Mouse (Mus musculus) heart, adult 2 months (tissue): ENCODE results near the gene Rimbp3. TPM values are rescaled to one million over a fixed set of nuclear protein-coding genes. Genes with fewer than 3 reads are reported as not detected.

Experiments used
- DNase-seq, 2 experiments: peaks; one replicate each; pipeline ENCODE4 v3.0.0; 2021
- H3K27ac ChIP-seq: fragments of 200-600 bp; 2 replicates; pipeline ENCODE4 v1.8.1; 2022
- H3K27me3 ChIP-seq: fragments of 200-500 bp; 2 replicates; pipeline ENCODE4 v1.6.1; 2012; ENCODE audit warnings: mild to moderate bottlenecking, low read length, inconsistent platforms, mixed read lengths; ENCODE audit not compliant: control insufficient read depth, insufficient read depth
- H3K36me3 ChIP-seq: fragments of 200-500 bp; 2 replicates; pipeline ENCODE4 v1.6.1; 2012; ENCODE audit warnings: low read length, inconsistent platforms; ENCODE audit not compliant: control insufficient read depth, insufficient read depth
- H3K4me1 ChIP-seq: fragments of 200-500 bp; 2 replicates; pipeline ENCODE4 v1.6.1; 2011; ENCODE audit warnings: low read length; ENCODE audit not compliant: control insufficient read depth, insufficient read depth
- H3K4me3 ChIP-seq: fragments of 200-600 bp; 2 replicates; pipeline ENCODE4 v1.8.1; 2022
- H3K79me2 ChIP-seq: fragments of 200-500 bp; replicated peaks from 2 replicates; pipeline ENCODE4 v1.6.1; 2012; ENCODE audit warnings: mild to moderate bottlenecking, inconsistent platforms, low read length, moderate library complexity, mixed read lengths; ENCODE audit not compliant: control insufficient read depth, insufficient read depth
- H3K9ac ChIP-seq: fragments of 200-500 bp; 2 replicates; pipeline ENCODE4 v1.6.1; 2012; ENCODE audit warnings: low read depth, mild to moderate bottlenecking, control low read depth, inconsistent platforms, low read length, mixed read lengths
- CTCF ChIP-seq: fragments of 200-600 bp; IDR thresholded peaks from 2 replicates; pipeline ENCODE4 v1.8.1; 2022; ENCODE audit warnings: antibody characterized with exemption, mild to moderate bottlenecking, moderate library complexity
- EP300 ChIP-seq: fragments of 200-500 bp; IDR thresholded peaks from 2 replicates; pipeline ENCODE4 v1.6.1; 2011; ENCODE audit warnings: low read depth, low read length, control low read depth; ENCODE audit not compliant: insufficient read depth
- POLR2A ChIP-seq: fragments of 200-500 bp; IDR thresholded peaks from 2 replicates; pipeline ENCODE4 v1.6.1; 2011; ENCODE audit warnings: mild to moderate bottlenecking, low read depth, low read length, control low read depth; ENCODE audit not compliant: insufficient read depth
- WGBS: fragments of 180-500 bp; shearing (Covaris S2); methylation state at CpG from one replicate; pipeline ENCODE4 v1.1.7; 2018; 5-methylcytosine and 5-hydroxymethylcytosine counted together
- intact Hi-C: fragments of 180-260 bp; cut with DNase I; formaldehyde crosslinking; loops from one replicate; pipeline ENCODE4 v1.15.1; 2025
- polyA plus RNA-seq: library from polyadenylated mRNA; depleted of rRNA; stranded (reverse); fragments of >200 nt; gene quantifications from 2 replicates; pipeline ENCODE4 v1.2.3, GENCODE M21; 2012; rRNA removed
- total RNA-seq, 2 experiments: library from RNA; stranded (reverse); gene quantifications; 2 replicates each; pipeline ENCODE4 v1.2.3; 2021

Gene Rimbp3
- total and polyA plus RNA-seq, 3 experiments = 0.13 to 0.16 (median 0.14) TPM

- H3K27ac ChIP-seq = no peak overlapping the region
- H3K79me2 ChIP-seq = 0 out of 2 replicates have a peak, but pooled peaks cover 1% of the 10 kb centered on the region
- WGBS = 83% methylated on average over 2 of the region's 2 CpGs
- no peaks in the 10 kb centered on the region for H3K27me3 ChIP-seq
- peaks cover 3% of the 10 kb centered on the region for H3K4me1 ChIP-seq
- TF ChIP-seq POLR2A (no peak), EP300 (no peak), CTCF (no peak)
- H3K4me3 ChIP-seq = no peak overlapping the region
- H3K36me3 ChIP-seq = no peaks in the 10 kb centered on the region
- no peak overlapping the region for H3K9ac ChIP-seq
- DNase-seq = no peak
- intact Hi-C loops = loop anchor here (2.0 kb wide), 1 partner anchor 14 kb away; no protein-coding TSS in a partner anchor
These were observed 46.9 kb downstream of the Rimbp3 start for GRCm38 (mm10) chr16:17255270-17255669.

GRCm38 (mm10) chr16:17257359-17257821 lies 49.0 kb downstream of the Rimbp3 start:
- Histone ChIP-seq H3K4me1 (peaks cover 3% of the 10 kb centered on the region), H3K79me2 (no peaks in the 10 kb centered on the region), H3K27ac (no peak overlapping the region; the same call in 1 of the 2 replicates), H3K36me3 (no peaks in the 10 kb centered on the region), H3K9ac (no peak overlapping the region), H3K27me3 (no peaks in the 10 kb centered on the region), H3K4me3 (no peak overlapping the region)
- WGBS = 61% methylated on average over 9 of the region's 9 CpGs
- TF ChIP-seq EP300 (peak; percentile 79), POLR2A (no peak), CTCF (peak; percentile 55)
- intact Hi-C loops = no loop called here
- DNase-seq = peak; percentile 55 to 82

GRCm38 (mm10) chr16:17258917-17259316 lies 50.5 kb downstream of the Rimbp3 start:
- Histone ChIP-seq H3K36me3 (no peaks in the 10 kb centered on the region), H3K4me1 (peaks cover 2% of the 10 kb centered on the region), H3K27ac (no peak overlapping the region), H3K4me3 (no peak overlapping the region), H3K27me3 (no peaks in the 10 kb centered on the region), H3K9ac (no peak overlapping the region), H3K79me2 (no peaks in the 10 kb centered on the region)
- no peak for DNase-seq
- 92% methylated on average over 12 of the region's 12 CpGs for WGBS
- intact Hi-C loops = no loop called here
- TF ChIP-seq POLR2A (no peak), EP300 (no peak), CTCF (no peak)

- TF ChIP-seq CTCF (no peak), POLR2A (no peak), EP300 (no peak)
- Histone ChIP-seq H3K79me2 (no peaks in the 10 kb centered on the region), H3K9ac (no peak overlapping the region), H3K27me3 (no peaks in the 10 kb centered on the region), H3K36me3 (no peaks in the 10 kb centered on the region), H3K4me1 (peaks cover 2% of the 10 kb centered on the region), H3K4me3 (no peak overlapping the region), H3K27ac (no peak overlapping the region)
- intact Hi-C loops = no loop called here
- 56% methylated on average over 1 of the region's 1 CpGs for WGBS
- DNase-seq = no peak
These were observed 52.9 kb downstream of the Rimbp3 start for GRCm38 (mm10) chr16:17261341-17261740.

Other genes with a start within 250 kb of the Rimbp3 start
- gene Mapk1, start 225.2 kb upstream of the Rimbp3 start, total RNA-seq = 100 to 1,000 TPM; 103 to 115 TPM
- gene Mapk1, start 225.2 kb upstream of the Rimbp3 start, polyA plus RNA-seq = 56.2 and 104 TPM in 2 replicates
- 1 to 10 TPM in 1 of 2 experiments, under 1 TPM in 1; 0.99 to 1.2 TPM for gene Ypel1, start 138.9 kb upstream of the Rimbp3 start, total RNA-seq
- gene Ypel1, start 138.9 kb upstream of the Rimbp3 start, polyA plus RNA-seq = 0.53 and 1.3 TPM in 2 replicates
- gene Ppil2, start 97.3 kb upstream of the Rimbp3 start, total RNA-seq = 10 to 100 TPM; 33.1 to 39.1 TPM
- gene Ppil2, start 97.3 kb upstream of the Rimbp3 start, polyA plus RNA-seq = 49.3 and 77.6 TPM in 2 replicates
- not detected for gene 2610318N02Rik, start 83.4 kb upstream of the Rimbp3 start, total RNA-seq
- 1.1 and 1.3 TPM in 2 replicates for gene 2610318N02Rik, start 83.4 kb upstream of the Rimbp3 start, polyA plus RNA-seq
- gene Sdf2l1, start 76.2 kb upstream of the Rimbp3 start, total RNA-seq = 10 to 100 TPM; 19.1 to 22.5 TPM
- gene Sdf2l1, start 76.2 kb upstream of the Rimbp3 start, polyA plus RNA-seq = 8.9 and 11.6 TPM in 2 replicates
- 1 to 10 TPM; 2.4 to 2.5 TPM for gene Ydjc, start 64.0 kb upstream of the Rimbp3 start, total RNA-seq
- gene Ydjc, start 64.0 kb upstream of the Rimbp3 start, polyA plus RNA-seq = 1.9 and 3.3 TPM in 2 replicates
- gene Ccdc116, start 61.4 kb upstream of the Rimbp3 start, total RNA-seq = under 1 TPM in 1 of 2 experiments, not detected in 1; 0.14 TPM
- 0.35 TPM in 2 replicates for gene Ccdc116, start 61.4 kb upstream of the Rimbp3 start, polyA plus RNA-seq
- gene Ube2l3, start 6.0 kb upstream of the Rimbp3 start, total RNA-seq = 100 to 1,000 TPM; 102 to 112 TPM
- gene Ube2l3, start 6.0 kb upstream of the Rimbp3 start, polyA plus RNA-seq = 55.0 and 74.7 TPM in 2 replicates
- gene Hic2, start 25.0 kb downstream of the Rimbp3 start, total RNA-seq = 1 to 10 TPM; 1.5 to 2.0 TPM
- gene Hic2, start 25.0 kb downstream of the Rimbp3 start, polyA plus RNA-seq = 1.2 and 2.2 TPM in 2 replicates
- 1 to 10 TPM; 1.1 to 1.5 TPM for gene Tmem191c, start 67.5 kb downstream of the Rimbp3 start, total RNA-seq
- 2.7 and 6.7 TPM in 2 replicates for gene Tmem191c, start 67.5 kb downstream of the Rimbp3 start, polyA plus RNA-seq
- 1 to 10 TPM; 1.2 to 1.6 TPM for gene Serpind1, start 122.8 kb downstream of the Rimbp3 start, total RNA-seq
- 0.12 and 1.0 TPM in 2 replicates for gene Serpind1, start 122.8 kb downstream of the Rimbp3 start, polyA plus RNA-seq
- 10 to 100 TPM; 15.5 to 17.0 TPM for gene Snap29, start 197.4 kb downstream of the Rimbp3 start, total RNA-seq
- gene Snap29, start 197.4 kb downstream of the Rimbp3 start, polyA plus RNA-seq = 5.0 and 8.1 TPM in 2 replicates
- gene Pi4ka, start 197.7 kb downstream of the Rimbp3 start, total RNA-seq = 10 to 100 TPM; 56.4 to 57.1 TPM
- 49.0 and 61.2 TPM in 2 replicates for gene Pi4ka, start 197.7 kb downstream of the Rimbp3 start, polyA plus RNA-seq
- gene Crkl, start 243.4 kb downstream of the Rimbp3 start, total RNA-seq = 10 to 100 TPM; 26.2 to 27.2 TPM
- gene Crkl, start 243.4 kb downstream of the Rimbp3 start, polyA plus RNA-seq = 31.2 and 36.5 TPM in 2 replicates